13 mouse cellular contexts compared by ENCODE assay signal in the genomic region with DNA sequence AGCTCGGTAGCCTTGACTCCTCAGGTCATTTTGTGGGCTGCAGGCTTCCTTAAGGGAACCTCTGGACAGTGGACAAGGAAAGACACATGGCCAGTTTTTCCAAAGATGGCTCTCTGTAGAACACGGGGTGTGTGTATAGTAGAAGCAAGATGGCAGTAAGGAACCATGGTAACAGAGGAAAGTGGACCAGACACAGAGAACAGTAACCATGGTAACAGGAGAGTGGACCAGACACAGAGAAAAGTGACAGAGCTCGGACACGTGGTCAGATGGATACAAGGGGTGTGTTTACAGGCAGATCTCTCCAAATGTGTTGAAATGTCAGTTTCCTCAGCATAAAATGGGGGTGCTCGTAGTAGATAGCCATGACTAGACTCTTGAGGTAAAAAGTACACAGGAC.
"Had no signal": no experiment of that assay in that cellular context is flagged by ENCODE, and none has a peak within 500 bp of the region (broad histone marks: within the 10 kb centered on the region; RNA-seq: fewer than 3 reads in every experiment).

No protein-coding gene starts in this region.

- H3K4me2 ChIP-seq: limb, embryonic 15.5 days; liver, embryonic 12.5 days; lung, embryonic 14.5 days; midbrain, embryonic 12.5 days had no signal

- ATAC-seq: liver, embryonic 12.5 days had no signal

- H3K9me3 ChIP-seq: limb, embryonic 15.5 days; liver, embryonic 12.5 days; midbrain, embryonic 12.5 days had no signal

- DNase-seq: kidney, adult 8-10 months; kidney, postnatal 25 days; layer of hippocampus, adult 9-11 months; layer of hippocampus, postnatal 36 days; lung, embryonic 14.5 days; lung, postnatal 10 days; lung, postnatal 4 days; thymus, adult 18-20 months; thymus, postnatal 14 days had no signal

- H3K4me3 ChIP-seq: limb, embryonic 15.5 days; liver, embryonic 12.5 days; midbrain, embryonic 12.5 days had no signal

- H3K9ac ChIP-seq: limb, embryonic 15.5 days; liver, embryonic 12.5 days; lung, embryonic 14.5 days; midbrain, embryonic 12.5 days had no signal

- H3K27ac ChIP-seq: limb, embryonic 15.5 days; liver, embryonic 12.5 days; midbrain, embryonic 12.5 days; stomach, postnatal 0 days had no signal

- H3K27me3 ChIP-seq: limb, embryonic 15.5 days; liver, embryonic 12.5 days; midbrain, embryonic 12.5 days had no signal

- H3K4me1 ChIP-seq: limb, embryonic 15.5 days; liver, embryonic 12.5 days; midbrain, embryonic 12.5 days had no signal
